Mouse (Mus musculus): ENCODE results near the gene Zdhhc14.
A peak's percentile ranks its signal among the peaks of the same experiment; 100 is the strongest.

The Zdhhc14 gene

GRCm38 (mm10) chr17:5746378-5746777, 254.0 kb downstream of the Zdhhc14 start:
- DNase-seq = no peak

GRCm38 (mm10) chr17:5747539-5748500, 255.5 kb downstream of the Zdhhc14 start:
- no peak for DNase-seq

DNA sequence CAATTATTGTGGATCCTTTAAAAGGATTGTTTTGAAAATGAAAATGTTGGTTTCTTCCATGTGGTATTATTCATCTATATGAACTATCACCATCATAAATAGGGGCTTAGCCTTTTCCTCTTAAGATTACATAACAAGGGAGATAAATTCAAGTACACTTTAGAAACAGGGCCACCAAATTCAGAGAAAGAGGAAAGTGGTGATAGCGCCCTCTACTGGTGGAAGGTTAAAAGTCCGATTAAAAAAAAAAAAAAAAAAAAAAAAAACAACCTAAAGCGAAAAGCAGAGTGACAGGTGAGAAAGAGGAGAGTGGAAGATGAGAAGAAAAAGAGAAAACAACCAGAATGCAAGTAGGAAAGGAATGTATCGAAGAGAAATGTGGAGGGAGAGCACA, 256.1 kb downstream of the Zdhhc14 start:
- DNase-seq = peak in 1 of 2 experiments; percentile 57

- no peak for DNase-seq
Measured at GRCm38 (mm10) chr17:5750278-5750677, 257.9 kb downstream of the Zdhhc14 start.

DNA sequence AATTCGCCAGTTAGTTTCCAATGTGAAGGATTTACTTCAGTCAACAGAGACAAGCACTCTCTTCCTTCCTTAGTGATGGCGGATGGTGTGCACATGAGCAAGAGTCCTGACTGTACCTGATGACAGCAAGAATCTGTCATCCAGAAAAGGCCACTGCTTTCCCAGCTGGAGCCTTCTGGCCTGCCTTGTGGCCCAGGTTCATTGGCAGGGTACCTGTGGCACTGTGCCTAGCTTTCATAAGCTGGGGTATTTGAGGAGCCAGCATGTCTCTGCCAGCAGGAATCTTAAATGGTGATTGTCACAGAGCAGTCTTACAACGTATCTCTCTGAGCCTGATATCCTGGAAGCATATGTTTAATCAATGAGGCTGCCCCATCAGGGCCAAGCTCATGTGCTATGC, 258.7 kb downstream of the Zdhhc14 start:
- peak; percentile 67 to 70 for DNase-seq

DNA sequence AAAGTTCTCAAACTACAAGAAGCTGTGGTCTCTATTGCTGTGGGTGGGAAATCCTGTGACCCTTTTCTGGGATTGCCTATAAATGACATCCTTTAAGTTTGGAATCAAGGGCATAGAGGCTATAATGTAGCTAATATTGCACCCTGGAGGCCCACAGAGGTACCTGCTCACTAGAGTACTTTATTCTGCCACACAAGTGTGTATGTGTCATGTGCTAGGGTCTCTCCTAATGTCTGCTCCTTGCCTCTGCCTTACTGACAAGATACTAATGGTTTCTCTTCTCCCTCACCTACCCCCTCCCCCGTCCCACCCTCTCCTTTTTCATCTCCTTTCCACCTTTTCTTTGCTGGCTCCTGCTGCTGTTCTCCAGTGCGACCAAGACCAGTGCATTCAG, 260.0 kb downstream of the Zdhhc14 start:
- no peak for DNase-seq

GRCm38 (mm10) chr17:5752716-5753585, 260.6 kb downstream of the Zdhhc14 start:
- DNase-seq = peak; percentile 89 to 93

DNA sequence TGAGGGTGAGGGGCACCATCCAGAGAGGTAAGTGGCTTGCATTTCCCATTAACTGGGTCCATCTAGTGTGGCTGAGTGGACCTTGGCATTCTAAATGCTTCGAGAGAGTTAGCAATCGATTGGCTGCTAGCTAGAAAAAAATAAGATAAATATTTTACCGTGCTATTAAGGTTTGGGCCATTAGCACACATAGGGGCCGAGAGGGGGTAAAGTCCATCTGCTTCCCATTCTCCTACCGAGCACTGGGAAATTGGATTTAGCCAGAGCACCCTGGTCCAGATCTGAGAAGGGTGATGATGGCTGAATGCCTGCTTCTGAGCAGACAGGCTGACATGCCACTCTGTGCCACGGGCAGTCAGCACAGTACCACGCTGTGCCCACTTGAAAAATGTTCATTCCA, 263.1 kb downstream of the Zdhhc14 start:
- no peak for DNase-seq

DNA sequence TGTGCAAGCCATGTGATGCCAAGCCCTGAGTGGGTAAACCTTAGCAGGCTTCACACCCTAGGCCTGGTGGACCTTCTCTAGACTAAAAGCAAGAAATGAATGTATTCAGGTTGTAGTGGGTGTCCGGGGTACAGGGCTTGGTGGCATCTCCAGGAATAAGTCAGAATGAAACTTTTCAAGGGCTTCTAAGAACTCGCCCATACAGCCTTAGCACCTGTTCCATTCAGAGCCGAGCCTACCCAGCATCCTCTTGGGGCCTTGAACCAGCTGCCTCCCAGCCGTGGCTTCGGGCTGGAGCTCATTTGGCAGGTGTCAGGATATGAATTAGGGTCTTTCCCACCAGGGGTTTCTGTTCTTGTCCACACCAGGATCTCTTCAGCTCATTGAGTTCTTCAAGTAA, 263.7 kb downstream of the Zdhhc14 start:
- no peak for DNase-seq

GRCm38 (mm10) chr17:5756855-5757254, 264.5 kb downstream of the Zdhhc14 start:
- no peak for DNase-seq

- no peak for DNase-seq
Measured at GRCm38 (mm10) chr17:5763768-5764167, 271.4 kb downstream of the Zdhhc14 start.

DNA sequence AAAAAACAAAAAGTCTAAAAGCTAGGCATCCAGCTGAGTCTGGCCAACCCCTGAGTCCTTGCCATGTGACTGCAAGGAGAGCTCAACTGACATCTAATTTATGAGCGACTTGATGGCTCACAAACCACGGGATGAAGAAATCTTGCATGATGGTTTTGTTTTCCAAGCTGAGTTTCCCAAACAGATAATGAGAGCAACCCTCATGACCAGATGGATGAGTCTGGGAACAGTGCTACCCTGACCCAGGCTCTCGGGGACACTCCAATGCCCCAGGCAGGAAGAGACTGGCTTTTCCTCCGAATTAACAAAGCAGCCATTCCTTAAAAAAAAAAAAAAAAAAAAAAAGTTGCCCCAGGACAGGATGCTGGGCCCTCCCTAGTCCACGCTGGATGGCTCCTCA, 271.9 kb downstream of the Zdhhc14 start:
- no peak for DNase-seq

- no peak for DNase-seq
Measured at GRCm38 (mm10) chr17:5765746-5766145, 273.4 kb downstream of the Zdhhc14 start.

- no peak for DNase-seq
Measured at GRCm38 (mm10) chr17:5768164-5768705, 275.9 kb downstream of the Zdhhc14 start.

DNA sequence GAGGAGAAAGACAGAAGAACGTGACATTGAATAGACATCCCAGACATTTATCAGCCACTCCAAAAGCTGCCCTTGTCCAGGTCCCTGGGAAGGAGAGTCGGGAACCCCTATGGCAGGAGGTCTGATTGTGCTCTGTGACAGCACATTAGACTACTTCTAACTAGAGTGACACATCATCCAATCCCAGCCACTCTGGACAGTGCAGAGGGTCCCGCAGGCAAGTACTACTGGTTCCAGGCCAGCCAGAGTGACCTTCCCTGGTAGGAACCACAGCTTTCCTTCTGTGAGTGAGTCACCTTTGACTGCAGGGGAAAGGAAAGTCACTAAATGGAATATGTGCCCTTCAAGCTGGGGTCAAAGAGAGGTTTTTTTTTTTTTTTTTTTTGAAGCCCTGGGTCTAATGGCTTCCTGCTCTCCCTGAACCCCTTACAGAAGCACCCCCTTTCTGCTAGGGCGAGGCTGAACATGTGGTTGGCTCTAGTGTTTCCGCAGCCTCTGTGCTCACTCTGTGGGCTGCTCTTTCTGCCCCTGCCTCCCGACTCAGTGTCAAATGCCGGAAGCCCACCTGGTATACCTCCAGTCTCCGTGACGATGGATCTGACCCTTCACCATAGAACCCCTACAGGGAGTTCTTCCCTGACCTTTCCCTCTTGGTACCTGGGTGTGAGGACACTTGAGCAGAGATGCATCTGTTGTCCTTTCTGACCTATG, 276.6 kb downstream of the Zdhhc14 start:
- no peak for DNase-seq

DNA sequence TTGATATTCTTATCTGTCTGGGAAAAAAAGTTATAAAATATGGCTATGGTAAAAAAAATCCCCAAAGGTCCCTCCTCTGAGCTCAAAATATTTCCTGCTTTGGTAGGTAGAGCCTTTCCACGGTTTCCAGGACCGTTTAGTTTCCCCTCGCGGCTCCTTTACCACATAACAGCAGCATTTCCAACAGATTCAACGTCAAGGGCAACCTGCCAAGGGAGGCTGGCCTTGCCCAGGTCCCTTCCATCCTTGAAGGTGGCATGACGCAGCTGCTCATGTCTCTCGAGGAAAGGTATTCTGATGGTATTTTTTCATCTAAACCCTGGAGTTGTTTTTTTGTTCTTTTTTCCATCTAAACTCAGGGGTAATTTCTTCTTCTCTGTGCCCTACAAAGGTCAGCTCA, 277.4 kb downstream of the Zdhhc14 start:
- peak; percentile 30 to 51 for DNase-seq

- DNase-seq = no peak
Measured at GRCm38 (mm10) chr17:5770265-5771249, 278.2 kb downstream of the Zdhhc14 start.

- no peak for DNase-seq
Measured at GRCm38 (mm10) chr17:5780213-5780975, 288.0 kb downstream of the Zdhhc14 start.

DNA sequence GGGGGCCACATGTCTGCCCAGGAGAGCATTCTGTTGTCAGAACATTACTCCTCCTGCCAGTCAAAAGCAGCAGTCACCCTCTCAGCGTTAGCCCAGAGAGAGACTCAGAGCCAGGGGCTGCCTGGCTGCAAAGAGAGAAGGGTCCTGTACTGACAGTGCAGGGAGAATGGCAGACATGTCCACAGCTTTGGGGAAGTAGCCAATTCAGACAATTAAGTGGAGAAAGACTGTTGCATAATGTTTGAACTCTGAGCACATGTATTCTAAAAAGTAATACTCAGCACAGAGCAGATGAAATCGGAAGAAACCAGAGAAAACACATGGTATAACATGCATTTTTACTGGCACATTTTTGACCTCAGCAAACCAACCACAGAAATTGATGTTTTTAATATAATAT, 292.9 kb downstream of the Zdhhc14 start:
- no peak for DNase-seq

- DNase-seq = no peak
Measured at GRCm38 (mm10) chr17:5792164-5792791, 299.9 kb downstream of the Zdhhc14 start.
